Mouse (Mus musculus) liver, adult 2 months (tissue): ENCODE results near the gene Schip1. TPM values are rescaled to one million over a fixed set of nuclear protein-coding genes. Genes with fewer than 3 reads are reported as not detected.
A peak's percentile ranks its signal among the peaks of the same experiment; 100 is the strongest.

ENCODE experiments used
- DNase-seq: peaks from one replicate; pipeline ENCODE4 v3.0.0-alpha.2; 2011; ENCODE audit warnings: low read depth, low spot score; ENCODE audit errors: extremely low read depth
- H3K27ac ChIP-seq: fragments of 200-500 bp; replicated peaks from 2 replicates; pipeline ENCODE4 v1.5.1; 2012; ENCODE audit warnings: low read depth, mild to moderate bottlenecking, control low read depth, inconsistent platforms, low read length; ENCODE audit not compliant: insufficient read depth
- H3K27me3 ChIP-seq: fragments of 200-500 bp; 2 replicates; pipeline ENCODE4 v1.6.1; 2012; ENCODE audit warnings: mild to moderate bottlenecking, moderate library complexity, low read length, inconsistent platforms; ENCODE audit not compliant: control insufficient read depth, insufficient read depth
- H3K36me3 ChIP-seq: fragments of 200-500 bp; 2 replicates; pipeline ENCODE4 v1.6.1; 2012; ENCODE audit warnings: low read length, inconsistent platforms; ENCODE audit not compliant: control insufficient read depth, insufficient read depth
- H3K4me1 ChIP-seq: fragments of 200-500 bp; 2 replicates; pipeline ENCODE4 v1.6.1; 2011; ENCODE audit warnings: low read length; ENCODE audit not compliant: control insufficient read depth, insufficient read depth
- H3K4me3 ChIP-seq: fragments of 200-500 bp; 2 replicates; pipeline ENCODE4 v1.5.1; 2011; ENCODE audit warnings: low read depth, mild to moderate bottlenecking, control low read depth, low read length, moderate library complexity; ENCODE audit not compliant: insufficient read depth
- H3K79me2 ChIP-seq: fragments of 200-500 bp; 2 replicates; pipeline ENCODE4 v1.6.1; 2012; ENCODE audit warnings: inconsistent platforms, mild to moderate bottlenecking, low read length, moderate library complexity; ENCODE audit not compliant: control insufficient read depth, insufficient read depth
- H3K9ac ChIP-seq: fragments of 200-500 bp; 2 replicates; pipeline ENCODE4 v1.6.1; 2012; ENCODE audit warnings: low read depth, mild to moderate bottlenecking, control low read depth, inconsistent platforms, low read length
- CTCF ChIP-seq: fragments of 200-500 bp; IDR thresholded peaks from 2 replicates; pipeline ENCODE4 v1.5.1; 2011; ENCODE audit warnings: low read depth, low read length, control low read depth
- POLR2A ChIP-seq: fragments of 200-500 bp; IDR thresholded peaks from 2 replicates; pipeline ENCODE4 v1.6.1; 2011; ENCODE audit warnings: low read length, control low read depth; ENCODE audit not compliant: insufficient read depth; ENCODE audit errors: extremely low read depth
- WGBS: fragments of 180-500 bp; shearing (Covaris S2); methylation state at CpG from one replicate; pipeline ENCODE4 v1.1.7; 2018; 5-methylcytosine and 5-hydroxymethylcytosine counted together
- polyA plus RNA-seq: library from polyadenylated mRNA; depleted of rRNA; stranded (reverse); fragments of >200 nt; gene quantifications from 2 replicates; pipeline ENCODE4 v1.2.3, GENCODE M21; 2012
- total RNA-seq: library from RNA; depleted of rRNA; stranded (reverse); fragments of >200 nt; gene quantifications from 2 replicates; pipeline ENCODE4 v1.2.3, GENCODE M21; 2014

Gene Schip1
- total and polyA plus RNA-seq, 2 experiments: 0.48 to 1.6 TPM

GRCm38 (mm10) chr3:68544811-68545210, 480.2 kb downstream of the Schip1 start:
- H3K79me2 ChIP-seq: no peaks in the 10 kb centered on the region
- H3K27ac ChIP-seq: no peak overlapping the region
- no peak for DNase-seq
- no peaks in the 10 kb centered on the region for H3K4me1 ChIP-seq
- 86% methylated on average over 7 of the region's 7 CpGs for WGBS
- no peak overlapping the region for H3K4me3 ChIP-seq
- H3K9ac ChIP-seq: no peak overlapping the region
- H3K27me3 ChIP-seq: no peaks in the 10 kb centered on the region
- no peaks in the 10 kb centered on the region for H3K36me3 ChIP-seq
- TF ChIP-seq CTCF (no peak), POLR2A (no peak)

- H3K27me3 ChIP-seq: no peaks in the 10 kb centered on the region
- TF ChIP-seq CTCF (no peak), POLR2A (no peak)
- H3K27ac ChIP-seq: no peak overlapping the region
- no peak for DNase-seq
- H3K79me2 ChIP-seq: no peaks in the 10 kb centered on the region
- H3K36me3 ChIP-seq: no peaks in the 10 kb centered on the region
- H3K4me1 ChIP-seq: no peaks in the 10 kb centered on the region
- H3K9ac ChIP-seq: no peak overlapping the region
- H3K4me3 ChIP-seq: no peak overlapping the region
- 66% methylated on average over 6 of the region's 6 CpGs for whole genome bisulfite sequencing
These were observed 481.3 kb downstream of the Schip1 start for GRCm38 (mm10) chr3:68545898-68546297.

- Histone ChIP-seq H3K9ac (no peak overlapping the region), H3K4me3 (no peak overlapping the region), H3K27me3 (no peaks in the 10 kb centered on the region), H3K4me1 (peaks cover 4% of the 10 kb centered on the region), H3K79me2 (no peaks in the 10 kb centered on the region; the same call in 1 of the 2 replicates), H3K36me3 (no peaks in the 10 kb centered on the region), H3K27ac (no peak overlapping the region)
- 31% methylated on average over 4 of the region's 4 CpGs for WGBS
- no peak for DNase-seq
- TF ChIP-seq POLR2A: no peak
These were observed 490.6 kb downstream of the Schip1 start for GRCm38 (mm10) chr3:68555087-68555662.

GRCm38 (mm10) chr3:68556891-68557290, 492.3 kb downstream of the Schip1 start:
- H3K4me3 ChIP-seq: no peak overlapping the region
- no peak for DNase-seq
- H3K27ac ChIP-seq: no peak overlapping the region
- TF ChIP-seq CTCF (no peak), POLR2A (no peak)
- H3K36me3 ChIP-seq: no peaks in the 10 kb centered on the region
- H3K79me2 ChIP-seq: no peaks in the 10 kb centered on the region
- H3K9ac ChIP-seq: no peak overlapping the region
- peaks cover 4% of the 10 kb centered on the region for H3K4me1 ChIP-seq
- no peaks in the 10 kb centered on the region for H3K27me3 ChIP-seq
- WGBS: 84% methylated on average over 9 of the region's 9 CpGs

- WGBS: 16% methylated on average over 6 of the region's 6 CpGs
- Histone ChIP-seq H3K79me2 (no peaks in the 10 kb centered on the region), H3K27ac (no peak overlapping the region), H3K4me1 (peaks cover 4% of the 10 kb centered on the region), H3K9ac (no peak overlapping the region), H3K4me3 (no peak overlapping the region), H3K27me3 (no peaks in the 10 kb centered on the region), H3K36me3 (no peaks in the 10 kb centered on the region)
- DNase-seq: peak; percentile 17
- TF ChIP-seq CTCF: no peak
- no peak for TF ChIP-seq POLR2A
These were observed 494.1 kb downstream of the Schip1 start for GRCm38 (mm10) chr3:68558744-68559143.

- WGBS: 32% methylated on average over 5 of the region's 5 CpGs
- no peak overlapping the region for H3K4me3 ChIP-seq
- DNase-seq: peak; percentile 77
These were observed 495.5 kb downstream of the Schip1 start for GRCm38 (mm10) chr3:68560057-68560456.

More at GRCm38 (mm10) chr3:68560057-68560456, 495.5 kb downstream of the Schip1 start:
- TF ChIP-seq CTCF: no peak
- TF ChIP-seq POLR2A: no peak
- no peaks in the 10 kb centered on the region for H3K36me3 ChIP-seq
- H3K27me3 ChIP-seq: no peaks in the 10 kb centered on the region
- H3K27ac ChIP-seq: no peak overlapping the region
- no peaks in the 10 kb centered on the region for H3K79me2 ChIP-seq
- no peak overlapping the region for H3K9ac ChIP-seq
- peaks cover 4% of the 10 kb centered on the region for H3K4me1 ChIP-seq
